Mouse (Mus musculus) midbrain, embryonic 16.5 days (tissue): ENCODE results near the gene 1600002K03Rik. TPM values are rescaled to one million over a fixed set of nuclear protein-coding genes. Genes with fewer than 3 reads are reported as not detected.

Experiments used
- ATAC-seq: fragments of 200-750 bp; cut with Nextera tagmentation; 2 replicates; pipeline ENCODE4 v1.8.0; 2017; ENCODE audit warnings: moderate TSS enrichment
- H3K27ac ChIP-seq: fragments of 300-500 bp; sonication (generic); 2 replicates; pipeline ENCODE4 v1.5.1; 2014; ENCODE audit warnings: mild to moderate bottlenecking, low read length, mixed read lengths
- H3K27me3 ChIP-seq: fragments of 300-500 bp; sonication (generic); 2 replicates; pipeline ENCODE4 v1.6.1; 2014; ENCODE audit warnings: low read depth, low read length, mixed read lengths; ENCODE audit not compliant: control insufficient read depth, insufficient read depth
- H3K36me3 ChIP-seq: fragments of 300-500 bp; sonication (generic); 2 replicates; pipeline ENCODE4 v1.6.1; 2014; ENCODE audit warnings: mild to moderate bottlenecking, low read length, moderate library complexity, mixed read lengths; ENCODE audit not compliant: control insufficient read depth, insufficient read depth
- H3K4me1 ChIP-seq: fragments of 300-500 bp; sonication (generic); 2 replicates; pipeline ENCODE4 v1.6.1; 2014; ENCODE audit warnings: mild to moderate bottlenecking, low read length, mixed read lengths; ENCODE audit not compliant: control insufficient read depth, insufficient read depth
- H3K4me2 ChIP-seq: fragments of 300-500 bp; sonication (generic); 2 replicates; pipeline ENCODE4 v1.6.1; 2014; ENCODE audit warnings: mild to moderate bottlenecking, low read length, mixed read lengths
- H3K4me3 ChIP-seq: fragments of 300-500 bp; sonication (generic); 2 replicates; pipeline ENCODE4 v1.5.1; 2014; ENCODE audit warnings: low read depth, mild to moderate bottlenecking, low read length, moderate library complexity, mixed read lengths
- H3K9ac ChIP-seq: fragments of 300-500 bp; sonication (generic); 2 replicates; pipeline ENCODE4 v1.6.1; 2014; ENCODE audit warnings: low read depth, low read length, mixed read lengths
- H3K9me3 ChIP-seq: fragments of 300-500 bp; sonication (generic); replicated peaks from 2 replicates; pipeline ENCODE4 v1.6.1; 2014; ENCODE audit warnings: mild to moderate bottlenecking, low read length, mixed read lengths; ENCODE audit not compliant: control insufficient read depth, poor library complexity, severe bottlenecking
- WGBS: fragments of 180-500 bp; shearing (Covaris S2); extraction: QIAGEN DNeasy Blood & Tissue Kit; methylation state at CpG from one replicate; pipeline ENCODE4 v1.1.7; 2014; 5-methylcytosine and 5-hydroxymethylcytosine counted together
- polyA plus RNA-seq: library from polyadenylated mRNA; unstranded; fragments of >200 nt; fragmentation: Nextera tagmentation; extraction: Ambion mirVana; gene quantifications from 2 replicates; pipeline ENCODE4 v1.2.1, GENCODE M21; 2015

1600002K03Rik gene
- polyA plus RNA-seq: 11.0 and 11.4 TPM in 2 replicates

- Histone ChIP-seq H3K27ac (peak within 1 kb of the TSS; percentile 84), H3K4me1 (peaks cover 30% of the 10 kb centered on the region), H3K27me3 (no peaks in the 10 kb centered on the region), H3K36me3 (peaks cover 19% of the 10 kb centered on the region), H3K4me3 (peak within 1 kb of the TSS; percentile 46), H3K4me2 (peak within 1 kb of the TSS; percentile 63), H3K9ac (peak within 1 kb of the TSS; percentile 65), H3K9me3 (no peaks in the 10 kb centered on the region)
- WGBS: 9% methylated on average over 35 of the region's 35 CpGs
- peak; percentile 72 for ATAC-seq
Observed at GRCm38 (mm10) chr10:80172527-80173292, at the start of gene 1600002K03Rik. Gene 1600002K03Rik (plus strand): TSS chr10:80172944.

GRCm38 (mm10) chr10:80123932-80124562 lies 48.7 kb upstream of the 1600002K03Rik start:
- Histone ChIP-seq H3K36me3 (peaks cover 19% of the 10 kb centered on the region), H3K27me3 (no peaks in the 10 kb centered on the region), H3K27ac (no peak overlapping the region), H3K4me2 (no peak overlapping the region), H3K9me3 (no peaks in the 10 kb centered on the region), H3K4me1 (peaks cover 4% of the 10 kb centered on the region), H3K4me3 (no peak overlapping the region), H3K9ac (0 out of 2 replicates have a peak overlapping the region, but pooled peaks have one; percentile 1)
- ATAC-seq: no peak
- WGBS: 96% methylated on average over 9 of the region's 9 CpGs

- WGBS: 96% methylated on average over 8 of the region's 8 CpGs
- H3K4me1 ChIP-seq: no peaks in the 10 kb centered on the region
- ATAC-seq: no peak
- H3K4me2 ChIP-seq: no peak overlapping the region
- H3K4me3 ChIP-seq: no peak overlapping the region
- no peak overlapping the region for H3K9ac ChIP-seq
- H3K36me3 ChIP-seq: peaks cover 31% of the 10 kb centered on the region
- no peak overlapping the region for H3K27ac ChIP-seq
- no peaks in the 10 kb centered on the region for H3K9me3 ChIP-seq
- no peaks in the 10 kb centered on the region for H3K27me3 ChIP-seq
Observed at GRCm38 (mm10) chr10:80127920-80128319, 44.8 kb upstream of the 1600002K03Rik start.

GRCm38 (mm10) chr10:80129846-80130245 lies 42.9 kb upstream of the 1600002K03Rik start:
- Histone ChIP-seq H3K9ac (no peak overlapping the region), H3K9me3 (no peaks in the 10 kb centered on the region), H3K27me3 (no peaks in the 10 kb centered on the region), H3K4me3 (no peak overlapping the region), H3K27ac (no peak overlapping the region), H3K4me1 (no peaks in the 10 kb centered on the region), H3K4me2 (no peak overlapping the region), H3K36me3 (peaks cover 46% of the 10 kb centered on the region)
- no peak for ATAC-seq
- 92% methylated on average over 9 of the region's 9 CpGs for WGBS

- no peak overlapping the region for H3K27ac ChIP-seq
Observed at GRCm38 (mm10) chr10:80130403-80131031, 42.2 kb upstream of the 1600002K03Rik start.

GRCm38 (mm10) chr10:80131316-80131951 lies 41.3 kb upstream of the 1600002K03Rik start:
- H3K9ac ChIP-seq: peak overlapping the region; percentile 22; the same call in 1 of the 2 replicates
- ATAC-seq: peak; percentile 66
- peaks cover 50% of the 10 kb centered on the region for H3K36me3 ChIP-seq
- no peaks in the 10 kb centered on the region for H3K9me3 ChIP-seq
- 14% methylated on average over 55 of the region's 55 CpGs for WGBS
- 0 out of 2 replicates have a peak overlapping the region, but pooled peaks have one; percentile 1 for H3K27ac ChIP-seq
- H3K27me3 ChIP-seq: no peaks in the 10 kb centered on the region
- no peak overlapping the region for H3K4me3 ChIP-seq
- peak overlapping the region; percentile 13 for H3K4me2 ChIP-seq
- H3K4me1 ChIP-seq: peaks cover 6% of the 10 kb centered on the region

More at GRCm38 (mm10) chr10:80130403-80131031, 42.2 kb upstream of the 1600002K03Rik start:
- Histone ChIP-seq H3K4me2 (no peak overlapping the region), H3K4me1 (no peaks in the 10 kb centered on the region), H3K27me3 (no peaks in the 10 kb centered on the region), H3K9ac (no peak overlapping the region), H3K4me3 (no peak overlapping the region), H3K9me3 (no peaks in the 10 kb centered on the region), H3K36me3 (peaks cover 49% of the 10 kb centered on the region)
- WGBS: 89% methylated on average over 18 of the region's 18 CpGs
- no peak; the same call in 1 of the 2 replicates for ATAC-seq

GRCm38 (mm10) chr10:80131952-80132350 lies 40.8 kb upstream of the 1600002K03Rik start:
- Histone ChIP-seq H3K36me3 (peaks cover 51% of the 10 kb centered on the region), H3K4me1 (peaks cover 11% of the 10 kb centered on the region), H3K9me3 (no peaks in the 10 kb centered on the region), H3K4me2 (peak overlapping the region; percentile 13), H3K27me3 (no peaks in the 10 kb centered on the region), H3K4me3 (no peak overlapping the region), H3K9ac (peak overlapping the region; percentile 22; the same call in 1 of the 2 replicates), H3K27ac (no peak overlapping the region)
- 22% methylated on average over 27 of the region's 27 CpGs for WGBS
- ATAC-seq: peak; percentile 29; the same call in 1 of the 2 replicates

GRCm38 (mm10) chr10:80133226-80133849 lies 39.4 kb upstream of the 1600002K03Rik start:
- Histone ChIP-seq H3K27me3 (no peaks in the 10 kb centered on the region), H3K36me3 (peaks cover 45% of the 10 kb centered on the region), H3K4me1 (peaks cover 17% of the 10 kb centered on the region), H3K27ac (no peak overlapping the region), H3K9me3 (no peaks in the 10 kb centered on the region), H3K9ac (0 out of 2 replicates have a peak overlapping the region, but pooled peaks have one; percentile 25), H3K4me3 (no peak overlapping the region), H3K4me2 (no peak overlapping the region)
- 63% methylated on average over 8 of the region's 8 CpGs for WGBS
- ATAC-seq: no peak
